Mouse (Mus musculus) brain, embryonic 18.5 days (tissue): ENCODE measurements around the gene Olfr980.
"Not testable (repeated sequence)": the region's sequence is repeated elsewhere in the genome, so short reads cannot be mapped to it uniquely, and the experiment has no call there.

Experiments used
- DNase-seq: peaks from one replicate; pipeline ENCODE4 v3.0.0-alpha.2; 2012; ENCODE audit warnings: low read depth, low spot score

The Olfr980 gene

DNA sequence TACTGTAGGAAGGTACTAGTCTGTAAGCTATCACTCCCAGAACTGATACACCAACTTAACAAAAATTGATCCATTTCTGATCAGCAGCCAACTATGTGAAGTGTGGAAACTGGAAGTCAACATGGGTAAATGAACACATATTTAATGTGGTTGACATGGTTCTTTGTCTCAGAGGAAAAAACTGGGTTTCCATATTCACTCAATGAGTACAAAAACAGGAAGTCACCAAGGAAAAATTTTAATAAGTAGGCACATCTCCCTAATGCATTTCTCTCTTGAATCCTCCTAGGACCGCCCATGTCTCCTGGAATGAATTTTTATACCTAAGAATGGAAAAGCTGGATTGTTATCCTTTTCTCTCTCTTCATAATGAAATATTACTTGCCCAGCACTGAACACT is at the start of gene Olfr980:
Gene Olfr980, minus strand, starts transcription at position 101 of the 400 bp plus-strand sequence.
- DNase-seq, result no peak

DNA sequence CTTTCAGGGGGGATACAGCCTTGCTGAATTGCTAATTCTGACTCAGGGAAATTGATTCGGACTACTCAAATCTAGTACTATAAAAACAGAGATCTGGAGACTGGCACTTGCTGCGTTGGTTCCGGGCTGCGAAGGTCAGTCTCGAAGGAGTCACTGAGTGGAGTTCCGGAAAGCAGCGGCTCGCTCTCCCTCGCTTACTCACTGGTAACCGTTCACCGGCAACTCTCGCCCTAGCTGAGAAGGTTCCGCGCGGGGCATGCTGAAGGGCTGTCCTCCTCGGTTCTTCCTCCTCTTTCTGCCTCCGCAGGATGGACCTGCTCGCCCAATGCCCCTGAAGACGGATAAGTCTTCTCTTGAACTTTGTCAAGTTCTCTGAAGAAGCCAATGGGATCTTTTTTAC is 40.8 kb upstream of the Olfr980 start:
- DNase-seq, result no peak

DNA sequence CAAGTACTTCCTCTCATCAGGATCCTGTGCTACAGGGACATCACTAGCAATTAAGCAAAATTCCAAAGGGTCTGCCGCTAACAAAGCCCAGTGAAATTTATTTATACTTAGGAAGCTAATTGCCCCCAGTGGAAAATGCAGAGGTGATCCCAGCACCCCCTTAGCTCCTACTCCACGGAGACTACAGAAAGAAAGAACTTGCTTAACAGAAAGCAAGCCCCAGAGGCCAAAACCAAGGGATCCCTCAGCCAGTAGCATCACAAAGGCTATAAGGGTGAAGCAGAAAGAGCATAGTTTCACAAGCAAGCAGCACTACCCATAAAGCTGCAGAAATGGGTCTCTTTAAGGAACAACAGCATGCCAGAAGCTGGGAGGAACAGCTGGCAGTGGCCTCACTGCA is 11.8 kb upstream of the Olfr980 start, which contains the start of gene Olfr981:
Gene Olfr981, plus strand, starts transcription at position 301 of the 400 bp plus-strand sequence.
- no peak for DNase-seq

DNA sequence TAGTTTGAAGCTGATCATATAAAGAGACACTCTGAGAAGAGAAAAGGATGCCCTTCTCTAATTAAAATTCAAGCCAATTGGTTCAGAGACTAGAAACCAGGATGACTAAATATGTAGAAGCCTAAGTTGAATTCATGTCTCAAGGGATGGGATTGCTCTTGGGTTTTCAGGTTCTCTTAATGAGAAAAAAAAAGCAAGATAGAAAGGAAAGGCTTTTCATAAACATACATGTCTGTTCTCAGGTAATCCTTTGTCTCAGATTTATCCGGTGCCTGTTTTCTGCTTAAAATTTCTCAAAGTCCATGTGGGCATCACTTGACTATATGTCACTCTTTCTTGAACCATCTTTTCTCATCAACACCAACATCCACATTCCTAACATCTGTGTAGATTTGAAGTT is 6.0 kb downstream of the Olfr980 start, which contains the start of gene Olfr979:
Gene Olfr979, minus strand, starts transcription at position 101 of the 400 bp plus-strand sequence.
- DNase-seq, result no peak

DNA sequence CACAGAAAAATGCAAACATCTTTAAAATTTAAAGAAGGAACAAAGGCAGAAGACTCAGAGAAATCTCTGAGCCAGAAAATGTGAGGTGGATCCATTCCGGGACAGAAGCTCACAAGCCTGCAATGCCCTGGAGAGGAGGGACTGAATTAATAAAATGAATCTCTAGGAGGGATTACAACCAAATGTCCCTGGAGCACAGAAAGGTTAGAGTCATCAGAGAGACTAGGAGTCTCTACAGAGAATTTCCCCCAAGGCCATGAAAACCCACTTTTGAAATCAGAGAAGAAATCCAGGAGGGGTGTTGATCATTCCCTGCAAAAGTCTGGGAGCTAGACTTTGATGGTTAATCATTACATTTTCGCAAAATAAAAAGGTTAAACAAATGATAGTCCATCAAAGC is 17.6 kb downstream of the Olfr980 start, which contains the start of gene Olfr978:
Gene Olfr978, plus strand, starts transcription at position 301 of the 400 bp plus-strand sequence.
- no peak for DNase-seq

DNA sequence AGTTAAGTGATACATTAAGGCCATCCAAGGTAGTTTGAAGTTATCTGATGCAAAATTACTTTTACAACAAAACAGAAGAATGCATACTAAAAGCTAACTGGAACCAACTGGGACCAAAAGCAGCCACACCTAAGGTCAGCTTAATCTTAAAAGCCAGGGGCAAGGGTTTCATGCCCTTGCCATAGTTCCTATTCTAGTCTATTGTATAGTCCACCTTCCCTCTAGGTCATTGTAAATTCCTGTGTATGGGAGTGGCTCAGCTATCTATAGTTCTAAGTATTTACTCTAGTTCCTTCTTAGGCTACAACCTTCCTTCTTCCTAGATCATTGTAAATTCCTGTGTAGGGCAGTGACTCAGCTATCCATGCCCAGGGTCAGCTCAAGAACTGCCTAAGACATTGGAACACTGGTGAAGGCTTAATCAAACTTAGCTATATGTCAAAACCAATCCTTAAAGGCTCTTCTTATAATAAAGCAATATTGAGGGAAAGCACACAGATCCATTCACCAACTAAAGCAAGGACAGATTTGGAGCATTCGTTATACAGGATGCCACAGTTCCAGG is 32.7 kb downstream of the Olfr980 start:
- not testable (repeated sequence) for DNase-seq

DNA sequence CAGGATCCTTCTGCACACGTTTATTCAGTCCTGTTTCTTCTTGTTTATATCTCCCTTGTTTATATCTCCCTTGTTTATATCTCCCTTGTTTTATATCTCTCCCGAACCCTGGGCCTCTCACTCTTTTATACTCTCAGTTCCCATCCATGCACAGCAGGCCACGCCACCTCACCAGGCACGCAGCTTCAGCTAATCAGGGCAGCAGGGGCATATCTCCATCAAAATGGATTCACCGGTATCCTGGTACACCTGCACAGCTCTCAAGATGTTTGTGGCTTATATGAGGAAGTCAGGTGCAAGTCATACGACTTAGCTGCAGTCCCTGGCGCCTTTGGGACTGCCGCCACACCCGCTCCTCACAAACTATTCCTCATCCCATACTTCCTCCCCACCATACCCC is 48.3 kb downstream of the Olfr980 start, which contains the start of gene Olfr976:
Gene Olfr976, minus strand, starts transcription at position 101 of the 400 bp plus-strand sequence.
- not testable (repeated sequence) for DNase-seq
